Mouse (Mus musculus) heart, embryonic 12.5 days (tissue): ENCODE data around the gene Fos. TPM values are rescaled to one million over a fixed set of nuclear protein-coding genes. Genes with fewer than 3 reads are reported as not detected.

Experiments used
- ATAC-seq: fragments of 200-750 bp; cut with Nextera tagmentation; 2 replicates; pipeline ENCODE4 v1.8.0; 2017; ENCODE audit warnings: moderate TSS enrichment, moderate library complexity; ENCODE audit not compliant: insufficient number of reproducible peaks, low FRiP score
- H3K27ac ChIP-seq: fragments of 300-500 bp; sonication (generic); 2 replicates; pipeline ENCODE4 v1.5.1; 2016; ENCODE audit warnings: mild to moderate bottlenecking, moderate library complexity; ENCODE audit not compliant: poor library complexity, severe bottlenecking
- H3K27me3 ChIP-seq: fragments of 300-500 bp; sonication (generic); replicated peaks from 2 replicates; pipeline ENCODE4 v1.6.1; 2016; ENCODE audit warnings: mild to moderate bottlenecking, moderate library complexity
- H3K36me3 ChIP-seq: fragments of 300-500 bp; sonication (generic); 2 replicates; pipeline ENCODE4 v1.6.1; 2016; ENCODE audit warnings: mild to moderate bottlenecking, moderate library complexity
- H3K4me1 ChIP-seq: fragments of 300-500 bp; sonication (generic); replicated peaks from 2 replicates; pipeline ENCODE4 v1.6.1; 2016; ENCODE audit warnings: mild to moderate bottlenecking
- H3K4me2 ChIP-seq: fragments of 300-500 bp; sonication (generic); 2 replicates; pipeline ENCODE4 v1.6.1; 2016; ENCODE audit warnings: mild to moderate bottlenecking, moderate library complexity
- H3K4me3 ChIP-seq: fragments of 300-500 bp; sonication (generic); 2 replicates; pipeline ENCODE4 v1.5.1; 2016; ENCODE audit warnings: mild to moderate bottlenecking
- H3K9ac ChIP-seq: fragments of 300-500 bp; sonication (generic); 2 replicates; pipeline ENCODE4 v1.6.1; 2016; ENCODE audit warnings: mild to moderate bottlenecking, moderate library complexity
- H3K9me3 ChIP-seq: fragments of 300-500 bp; sonication (generic); replicated peaks from 2 replicates; pipeline ENCODE4 v1.6.1; 2016; ENCODE audit warnings: mild to moderate bottlenecking, moderate library complexity
- WGBS: fragments of 180-500 bp; shearing (Covaris S2); methylation state at CpG from one replicate; pipeline ENCODE4 v1.1.7; 2016; 5-methylcytosine and 5-hydroxymethylcytosine counted together
- polyA plus RNA-seq: library from polyadenylated mRNA; unstranded; fragments of >200 nt; fragmentation: Nextera tagmentation; extraction: Ambion mirVana; gene quantifications from 2 replicates; pipeline ENCODE4 v1.2.1, GENCODE M21; 2016

Gene Fos
- polyA plus RNA-seq, 1 experiment from 2014 or later = 5.9 TPM

DNA sequence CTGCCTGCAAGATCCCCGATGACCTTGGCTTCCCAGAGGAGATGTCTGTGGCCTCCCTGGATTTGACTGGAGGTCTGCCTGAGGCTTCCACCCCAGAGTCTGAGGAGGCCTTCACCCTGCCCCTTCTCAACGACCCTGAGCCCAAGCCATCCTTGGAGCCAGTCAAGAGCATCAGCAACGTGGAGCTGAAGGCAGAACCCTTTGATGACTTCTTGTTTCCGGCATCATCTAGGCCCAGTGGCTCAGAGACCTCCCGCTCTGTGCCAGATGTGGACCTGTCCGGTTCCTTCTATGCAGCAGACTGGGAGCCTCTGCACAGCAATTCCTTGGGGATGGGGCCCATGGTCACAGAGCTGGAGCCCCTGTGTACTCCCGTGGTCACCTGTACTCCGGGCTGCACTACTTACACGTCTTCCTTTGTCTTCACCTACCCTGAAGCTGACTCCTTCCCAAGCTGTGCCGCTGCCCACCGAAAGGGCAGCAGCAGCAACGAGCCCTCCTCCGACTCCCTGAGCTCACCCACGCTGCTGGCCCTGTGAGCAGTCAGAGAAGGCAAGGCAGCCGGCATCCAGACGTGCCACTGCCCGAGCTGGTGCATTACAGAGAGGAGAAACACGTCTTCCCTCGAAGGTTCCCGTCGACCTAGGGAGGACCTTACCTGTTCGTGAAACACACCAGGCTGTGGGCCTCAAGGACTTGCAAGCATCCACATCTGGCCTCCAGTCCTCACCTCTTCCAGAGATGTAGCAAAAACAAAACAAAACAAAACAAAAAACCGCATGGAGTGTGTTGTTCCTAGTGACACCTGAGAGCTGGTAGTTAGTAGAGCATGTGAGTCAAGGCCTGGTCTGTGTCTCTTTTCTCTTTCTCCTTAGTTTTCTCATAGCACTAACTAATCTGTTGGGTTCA lies 2.5 kb downstream of the Fos start:
- Histone ChIP-seq H3K4me1 (peaks cover 46% of the 10 kb centered on the region), H3K4me2 (peak overlapping the region; percentile 93)

DNA sequence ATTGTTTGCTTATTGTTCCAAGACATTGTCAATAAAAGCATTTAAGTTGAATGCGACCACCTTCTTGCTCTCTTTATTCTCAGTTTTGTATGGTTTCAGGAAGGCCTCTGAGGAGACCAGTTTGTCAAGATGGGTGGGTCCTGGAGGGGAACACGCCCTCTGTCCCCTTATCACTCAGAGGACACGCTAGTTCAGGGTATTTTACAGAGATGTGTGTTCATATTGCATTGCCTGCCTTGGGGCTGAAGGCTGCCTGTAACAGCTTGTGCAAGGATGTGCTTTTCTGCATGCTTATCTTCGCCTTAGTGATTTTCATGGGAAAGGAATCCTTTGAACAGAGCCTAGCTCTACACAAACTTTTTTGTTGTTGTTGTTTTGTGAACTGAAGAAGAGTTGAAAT lies 3.5 kb downstream of the Fos start:
- H3K4me3 ChIP-seq = no peak overlapping the region
- WGBS = 64% methylated on average over 4 of the region's 4 CpGs
- H3K9me3 ChIP-seq = no peaks in the 10 kb centered on the region
- ATAC-seq = no peak
- no peak overlapping the region for H3K9ac ChIP-seq
- H3K4me2 ChIP-seq = no peak overlapping the region
- peaks cover 40% of the 10 kb centered on the region for H3K4me1 ChIP-seq
- H3K27me3 ChIP-seq = peaks cover 6% of the 10 kb centered on the region; the same call in 1 of the 2 replicates
- no peak overlapping the region for H3K27ac ChIP-seq
- H3K36me3 ChIP-seq = peaks cover 5% of the 10 kb centered on the region; the same call in 1 of the 2 replicates

More for the DNA sequence above, 2.5 kb downstream of the Fos start:
- Histone ChIP-seq H3K9me3 (no peaks in the 10 kb centered on the region), H3K9ac (0 out of 2 replicates have a peak overlapping the region, but pooled peaks have one; percentile 0), H3K36me3 (peaks cover 5% of the 10 kb centered on the region; the same call in 1 of the 2 replicates), H3K27me3 (peaks cover 6% of the 10 kb centered on the region; the same call in 1 of the 2 replicates), H3K4me3 (no peak overlapping the region), H3K27ac (no peak overlapping the region)
- no peak for ATAC-seq
- 57% methylated on average over 23 of the region's 23 CpGs for WGBS

GRCm38 (mm10) chr12:85477804-85478203 lies 4.1 kb downstream of the Fos start:
- 78% methylated on average over 3 of the region's 3 CpGs for WGBS
- H3K27ac ChIP-seq = no peak overlapping the region
- peaks cover 38% of the 10 kb centered on the region for H3K4me1 ChIP-seq
- no peak for ATAC-seq
- peaks cover 6% of the 10 kb centered on the region; the same call in 1 of the 2 replicates for H3K27me3 ChIP-seq
- H3K4me3 ChIP-seq = no peak overlapping the region
- H3K4me2 ChIP-seq = no peak overlapping the region
- no peak overlapping the region for H3K9ac ChIP-seq
- no peaks in the 10 kb centered on the region for H3K9me3 ChIP-seq
- peaks cover 5% of the 10 kb centered on the region; the same call in 1 of the 2 replicates for H3K36me3 ChIP-seq

DNA sequence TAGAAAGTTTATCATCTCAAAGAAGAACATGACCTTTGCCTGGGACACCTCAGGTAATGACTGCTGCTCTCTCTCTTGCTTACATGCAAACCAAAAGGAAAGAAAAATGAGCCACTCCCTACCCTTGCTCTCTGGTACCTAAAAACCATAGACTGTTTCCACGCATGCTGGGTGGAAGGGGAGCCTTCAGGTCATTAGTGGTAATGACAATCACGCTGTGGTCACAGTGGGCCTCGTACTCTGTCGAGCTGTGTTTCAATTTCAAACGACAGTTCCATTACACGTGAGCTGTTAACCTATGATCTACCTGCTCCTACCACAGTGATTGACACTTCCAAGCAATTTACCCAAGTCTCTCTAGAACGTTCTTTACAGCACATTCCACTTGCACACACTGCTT lies 5.0 kb downstream of the Fos start:
- Histone ChIP-seq H3K4me1 (peaks cover 44% of the 10 kb centered on the region), H3K36me3 (peaks cover 5% of the 10 kb centered on the region; the same call in 1 of the 2 replicates), H3K27me3 (peaks cover 6% of the 10 kb centered on the region; the same call in 1 of the 2 replicates), H3K9ac (no peak overlapping the region), H3K9me3 (no peaks in the 10 kb centered on the region), H3K27ac (no peak overlapping the region), H3K4me3 (no peak overlapping the region), H3K4me2 (no peak overlapping the region)
- WGBS = 73% methylated on average over 7 of the region's 7 CpGs
- ATAC-seq = no peak

- peaks cover 44% of the 10 kb centered on the region for H3K4me1 ChIP-seq
- no peak overlapping the region for H3K4me2 ChIP-seq
- H3K27me3 ChIP-seq = peaks cover 6% of the 10 kb centered on the region; the same call in 1 of the 2 replicates
- H3K4me3 ChIP-seq = no peak overlapping the region
- no peak overlapping the region for H3K27ac ChIP-seq
- no peak for ATAC-seq
- H3K36me3 ChIP-seq = peaks cover 5% of the 10 kb centered on the region; the same call in 1 of the 2 replicates
- H3K9ac ChIP-seq = no peak overlapping the region
- WGBS = 21% methylated on average over 3 of the region's 3 CpGs
- H3K9me3 ChIP-seq = no peaks in the 10 kb centered on the region
Measured at GRCm38 (mm10) chr12:85479190-85479589, 5.5 kb downstream of the Fos start.

GRCm38 (mm10) chr12:85483155-85483554 lies 9.5 kb downstream of the Fos start:
- Histone ChIP-seq H3K9me3 (no peaks in the 10 kb centered on the region), H3K4me2 (no peak overlapping the region), H3K4me1 (peaks cover 43% of the 10 kb centered on the region), H3K4me3 (no peak overlapping the region), H3K9ac (no peak overlapping the region), H3K27ac (no peak overlapping the region), H3K36me3 (no peaks in the 10 kb centered on the region), H3K27me3 (no peaks in the 10 kb centered on the region)
- 40% methylated on average over 4 of the region's 4 CpGs for WGBS
- no peak for ATAC-seq

DNA sequence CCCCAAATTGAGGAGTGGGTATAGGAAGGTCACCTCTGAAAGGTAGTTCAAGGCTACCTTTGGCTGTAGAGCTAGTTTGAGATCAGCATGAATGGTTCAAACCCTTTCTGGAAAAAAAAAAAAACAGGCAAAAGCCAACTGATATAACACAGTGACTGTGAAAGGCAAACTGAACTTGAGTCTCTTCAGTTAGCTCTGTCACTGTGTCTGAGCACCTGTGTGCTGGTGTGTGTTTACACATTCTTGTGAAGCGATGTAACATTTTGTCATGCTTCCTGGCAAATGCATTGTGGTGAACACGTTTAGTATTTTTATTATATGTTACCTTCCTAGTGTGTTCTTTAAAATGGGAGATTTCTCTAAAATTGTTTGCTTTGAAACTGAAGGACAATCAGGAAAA lies 11.0 kb downstream of the Fos start:
- Histone ChIP-seq H3K27ac (no peak overlapping the region), H3K9me3 (no peaks in the 10 kb centered on the region), H3K4me1 (peaks cover 33% of the 10 kb centered on the region), H3K4me2 (no peak overlapping the region), H3K36me3 (no peaks in the 10 kb centered on the region), H3K9ac (no peak overlapping the region), H3K4me3 (no peak overlapping the region), H3K27me3 (no peaks in the 10 kb centered on the region)
- ATAC-seq = no peak
- 73% methylated on average over 2 of the region's 2 CpGs for WGBS

DNA sequence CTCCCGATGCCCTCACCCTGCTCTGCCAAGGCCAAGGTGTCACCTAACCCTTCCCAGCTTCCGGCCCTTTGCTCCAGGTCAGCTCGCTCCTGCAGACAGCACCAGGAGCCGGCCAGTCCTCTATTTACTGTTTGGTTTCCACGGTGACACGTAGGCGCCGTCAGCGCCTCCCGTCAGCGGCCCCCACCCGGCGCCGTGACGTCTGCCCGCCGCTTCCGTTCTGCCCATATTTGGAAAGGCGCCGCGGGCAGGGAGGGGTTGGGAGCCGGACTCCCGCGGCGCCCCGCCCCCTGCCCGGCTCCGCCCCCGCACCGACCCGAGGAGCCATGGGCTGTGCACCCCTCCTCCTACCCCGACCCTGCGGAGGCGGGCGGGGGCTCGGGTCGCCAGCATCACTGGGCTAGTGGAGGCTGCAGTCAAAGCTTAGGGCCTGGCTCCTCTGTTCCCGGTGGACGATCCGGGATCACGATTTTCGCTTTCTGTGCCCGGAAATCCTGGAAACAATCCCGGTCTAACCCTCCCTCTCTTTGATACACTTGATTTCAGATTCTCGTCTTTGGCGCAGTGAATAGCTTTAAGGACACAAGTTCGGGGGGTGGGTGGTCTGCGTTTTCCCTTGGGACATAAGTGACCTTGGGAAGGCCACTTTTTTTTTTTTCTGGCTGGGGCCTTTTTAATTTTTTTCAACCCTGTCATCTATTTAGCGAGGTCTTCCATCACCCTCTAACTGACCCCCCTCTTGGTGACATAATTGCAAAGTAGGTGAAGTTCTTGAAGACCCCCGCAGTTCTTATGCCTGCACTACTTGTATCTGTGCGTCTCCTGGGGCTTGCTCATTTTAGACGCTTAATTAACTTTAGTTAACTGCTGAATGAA lies 12.4 kb downstream of the Fos start:
- Histone ChIP-seq H3K36me3 (no peaks in the 10 kb centered on the region), H3K27ac (peak overlapping the region; percentile 75), H3K9me3 (no peaks in the 10 kb centered on the region), H3K9ac (peak overlapping the region; percentile 70), H3K4me3 (peak overlapping the region; percentile 62), H3K4me2 (peak overlapping the region; percentile 88), H3K27me3 (no peaks in the 10 kb centered on the region), H3K4me1 (peaks cover 29% of the 10 kb centered on the region)
- under 1% methylated on average over 52 of the region's 52 CpGs for WGBS
- ATAC-seq = peak; percentile 96

DNA sequence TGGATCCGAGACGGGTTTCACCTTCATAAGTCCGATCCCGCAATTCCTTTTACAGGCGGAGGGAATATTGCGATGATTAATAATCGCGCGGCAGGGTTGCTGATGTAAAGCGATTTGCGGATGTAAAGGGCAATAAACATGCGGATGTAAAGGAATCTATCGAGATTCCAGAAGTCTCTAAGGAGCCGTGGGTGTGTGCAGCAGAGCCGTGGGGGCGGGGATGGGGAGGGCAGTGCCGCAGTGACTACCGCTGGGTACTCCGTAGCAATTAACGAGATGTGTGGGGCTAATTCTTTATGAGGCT lies 13.0 kb downstream of the Fos start:
- Histone ChIP-seq H3K9me3 (no peaks in the 10 kb centered on the region), H3K4me2 (peak overlapping the region; percentile 88), H3K4me3 (peak overlapping the region; percentile 62), H3K36me3 (no peaks in the 10 kb centered on the region), H3K4me1 (peaks cover 29% of the 10 kb centered on the region), H3K9ac (peak overlapping the region; percentile 70), H3K27me3 (no peaks in the 10 kb centered on the region), H3K27ac (peak overlapping the region; percentile 66; the same call in 1 of the 2 replicates)
- ATAC-seq = no peak
- under 1% methylated on average over 20 of the region's 20 CpGs for WGBS

- 2% methylated on average over 12 of the region's 12 CpGs for WGBS
- no peak for ATAC-seq
- no peaks in the 10 kb centered on the region for H3K9me3 ChIP-seq
- no peaks in the 10 kb centered on the region for H3K27me3 ChIP-seq
- H3K27ac ChIP-seq = peak overlapping the region; percentile 25; the same call in 1 of the 2 replicates
- peak overlapping the region; percentile 70 for H3K9ac ChIP-seq
- H3K4me3 ChIP-seq = peak overlapping the region; percentile 62
- peaks cover 35% of the 10 kb centered on the region for H3K4me1 ChIP-seq
- H3K4me2 ChIP-seq = peak overlapping the region; percentile 88
- H3K36me3 ChIP-seq = no peaks in the 10 kb centered on the region
Measured at GRCm38 (mm10) chr12:85487545-85488141, 14.0 kb downstream of the Fos start.
